Mouse (Mus musculus) ES-Bruce4 (cell line): ENCODE results near the gene Rapgef4. TPM values are rescaled to one million over a fixed set of nuclear protein-coding genes. Genes with fewer than 3 reads are reported as not detected.

ENCODE experiments used
- H3K27ac ChIP-seq: 2 replicates; pipeline ENCODE4 v1.5.1; 2012; ENCODE audit warnings: low read length, inconsistent platforms; ENCODE audit not compliant: insufficient read depth
- H3K27me3 ChIP-seq: 2 replicates; pipeline ENCODE4 v1.6.1; 2012; ENCODE audit warnings: mild to moderate bottlenecking, low read length, inconsistent platforms; ENCODE audit not compliant: control insufficient read depth, poor library complexity, insufficient read depth, severe bottlenecking
- H3K36me3 ChIP-seq: 2 replicates; pipeline ENCODE4 v1.6.1; 2012; ENCODE audit warnings: inconsistent platforms, mild to moderate bottlenecking, low read length, moderate library complexity; ENCODE audit not compliant: control insufficient read depth, poor library complexity, insufficient read depth, severe bottlenecking
- H3K4me1 ChIP-seq: one replicate; pipeline ENCODE4 v1.8.1; 2011; ENCODE audit warnings: low read length; ENCODE audit not compliant: control insufficient read depth, insufficient read depth
- H3K4me3 ChIP-seq: 2 replicates; pipeline ENCODE4 v1.5.1; 2011; ENCODE audit warnings: low read depth, mild to moderate bottlenecking, low read length
- H3K9ac ChIP-seq: 2 replicates; pipeline ENCODE4 v1.6.1; 2012; ENCODE audit warnings: low read depth, mild to moderate bottlenecking, inconsistent platforms; ENCODE audit not compliant: poor library complexity, severe bottlenecking
- H3K9me3 ChIP-seq: replicated peaks from 2 replicates; pipeline ENCODE4 v1.6.1; 2012; ENCODE audit warnings: mild to moderate bottlenecking, low read length, inconsistent platforms; ENCODE audit not compliant: control insufficient read depth, poor library complexity, insufficient read depth, severe bottlenecking
- CTCF ChIP-seq: IDR thresholded peaks from one replicate; pipeline ENCODE4 v1.8.1; 2011; ENCODE audit warnings: low read depth, low read length
- EP300 ChIP-seq: IDR thresholded peaks from 2 replicates; pipeline ENCODE4 v1.6.1; 2011; ENCODE audit warnings: low read depth, low read length; ENCODE audit not compliant: insufficient read depth
- POLR2A ChIP-seq: IDR thresholded peaks from one replicate; pipeline ENCODE4 v1.8.1; 2011; ENCODE audit warnings: low read length; ENCODE audit not compliant: insufficient read depth
- polyA plus RNA-seq: library from polyadenylated mRNA; stranded (reverse); fragments of >200 nt; gene quantifications from 2 replicates; pipeline ENCODE4 v1.2.4, GENCODE M21; 2011; ENCODE audit warnings: low read depth; ENCODE audit not compliant: missing spikeins, insufficient read depth, insufficient read length

Rapgef4 gene
- polyA plus RNA-seq, 1 experiment = not detected

- no peak overlapping the region for H3K9ac ChIP-seq
- no peaks in the 10 kb centered on the region for H3K36me3 ChIP-seq
- no peak overlapping the region for H3K27ac ChIP-seq
- no peak overlapping the region for H3K4me3 ChIP-seq
- H3K27me3 ChIP-seq = no peaks in the 10 kb centered on the region
- TF ChIP-seq EP300 = no peak
- H3K4me1 ChIP-seq = no peaks in the 10 kb centered on the region
- H3K9me3 ChIP-seq = no peaks in the 10 kb centered on the region
Observed at GRCm38 (mm10) chr2:72157561-72157960, 176.5 kb downstream of the Rapgef4 start.

- H3K27ac ChIP-seq = no peak overlapping the region
- no peaks in the 10 kb centered on the region for H3K9me3 ChIP-seq
- H3K36me3 ChIP-seq = no peaks in the 10 kb centered on the region
- no peaks in the 10 kb centered on the region for H3K27me3 ChIP-seq
- TF ChIP-seq EP300 = no peak
- no peak for TF ChIP-seq POLR2A
- TF ChIP-seq CTCF = no peak
- no peak overlapping the region for H3K9ac ChIP-seq
- no peaks in the 10 kb centered on the region for H3K4me1 ChIP-seq
- H3K4me3 ChIP-seq = no peak overlapping the region
Observed at GRCm38 (mm10) chr2:72158045-72158444, 177.0 kb downstream of the Rapgef4 start.

- no peak for TF ChIP-seq CTCF
- no peak for TF ChIP-seq POLR2A
- TF ChIP-seq EP300 = no peak
- no peaks in the 10 kb centered on the region for H3K36me3 ChIP-seq
- no peaks in the 10 kb centered on the region for H3K27me3 ChIP-seq
- no peaks in the 10 kb centered on the region for H3K9me3 ChIP-seq
- H3K4me3 ChIP-seq = no peak overlapping the region
- H3K9ac ChIP-seq = no peak overlapping the region
- no peak overlapping the region for H3K27ac ChIP-seq
- no peaks in the 10 kb centered on the region for H3K4me1 ChIP-seq
Observed at GRCm38 (mm10) chr2:72158691-72159225, 177.7 kb downstream of the Rapgef4 start.

GRCm38 (mm10) chr2:72159281-72159680 lies 178.2 kb downstream of the Rapgef4 start:
- H3K9ac ChIP-seq = no peak overlapping the region
- no peaks in the 10 kb centered on the region for H3K36me3 ChIP-seq
- TF ChIP-seq POLR2A (no peak), EP300 (no peak), CTCF (no peak)
- H3K9me3 ChIP-seq = no peaks in the 10 kb centered on the region
- H3K27ac ChIP-seq = no peak overlapping the region
- H3K4me1 ChIP-seq = no peaks in the 10 kb centered on the region
- no peak overlapping the region for H3K4me3 ChIP-seq
- no peaks in the 10 kb centered on the region for H3K27me3 ChIP-seq

- H3K27me3 ChIP-seq = no peaks in the 10 kb centered on the region
- H3K36me3 ChIP-seq = no peaks in the 10 kb centered on the region
- no peaks in the 10 kb centered on the region for H3K4me1 ChIP-seq
- H3K9ac ChIP-seq = no peak overlapping the region
- H3K4me3 ChIP-seq = no peak overlapping the region
- no peak for TF ChIP-seq CTCF
- no peak for TF ChIP-seq POLR2A
- no peak for TF ChIP-seq EP300
- H3K27ac ChIP-seq = no peak overlapping the region
- H3K9me3 ChIP-seq = no peaks in the 10 kb centered on the region
Observed at GRCm38 (mm10) chr2:72165136-72165854, 184.3 kb downstream of the Rapgef4 start.

- no peaks in the 10 kb centered on the region for H3K4me1 ChIP-seq
- H3K9me3 ChIP-seq = no peaks in the 10 kb centered on the region
- no peak overlapping the region for H3K9ac ChIP-seq
- TF ChIP-seq EP300 (no peak), POLR2A (no peak), CTCF (no peak)
- no peak overlapping the region for H3K4me3 ChIP-seq
- no peak overlapping the region for H3K27ac ChIP-seq
- no peaks in the 10 kb centered on the region for H3K36me3 ChIP-seq
- H3K27me3 ChIP-seq = no peaks in the 10 kb centered on the region
Observed at GRCm38 (mm10) chr2:72169451-72170100, 188.5 kb downstream of the Rapgef4 start.
